Mouse (Mus musculus) heart, postnatal 14 days (tissue): ENCODE data around the gene Cdhr5. TPM values are rescaled to one million over a fixed set of nuclear protein-coding genes. Genes with fewer than 3 reads are reported as not detected.
A peak's percentile ranks its signal among the peaks of the same experiment; 100 is the strongest.
"Not testable (repeated sequence)": the region's sequence is repeated elsewhere in the genome, so short reads cannot be mapped to it uniquely, and the experiment has no call there.

ENCODE experiments used
- DNase-seq, 2 experiments: peaks; one replicate each; pipeline ENCODE4 v3.0.0; 2021 to 2022
- intact Hi-C: fragments of 180-260 bp; cut with DNase I; formaldehyde crosslinking; loops from one replicate; pipeline ENCODE4 v1.15.1; 2025
- total RNA-seq, 2 experiments: library from RNA; stranded (reverse); gene quantifications; 2 replicates each; pipeline ENCODE4 v1.2.3; 2021

Gene Cdhr5
- total RNA-seq, 2 experiments from 2014 or later, result not detected

GRCm38 (mm10) chr7:141277701-141278678, 1.4 kb upstream of the Cdhr5 start:
- DNase-seq, result no peak
- intact Hi-C loops, result no loop called here

GRCm38 (mm10) chr7:141275356-141275755, 1.2 kb downstream of the Cdhr5 start:
- DNase-seq, result no peak
- intact Hi-C loops, result no loop called here

- DNase-seq, result no peak
- intact Hi-C loops, result no loop called here
Observed at GRCm38 (mm10) chr7:141270631-141271030, 6.0 kb downstream of the Cdhr5 start.

GRCm38 (mm10) chr7:141269273-141269545, 7.4 kb downstream of the Cdhr5 start:
- no peak for DNase-seq
- intact Hi-C loops, result no loop called here

GRCm38 (mm10) chr7:141268466-141269272, 7.9 kb downstream of the Cdhr5 start:
- peak in 1 of 2 experiments; percentile 28 for DNase-seq
- intact Hi-C loops, result no loop called here

- intact Hi-C loops, result loop anchor here (2.0 kb wide), 1 partner anchor 97 kb away; no protein-coding TSS in a partner anchor
- peak; percentile 56 to 68 for DNase-seq
Observed at GRCm38 (mm10) chr7:141265739-141266561, 10.6 kb downstream of the Cdhr5 start, which contains the start of gene Irf7. Gene Irf7 (minus strand): TSS chr7:141266481.

- no peak for DNase-seq
- intact Hi-C loops, result loop anchor here (2.0 kb wide), 1 partner anchor 97 kb away; no protein-coding TSS in a partner anchor
Observed at GRCm38 (mm10) chr7:141265411-141265738, 11.2 kb downstream of the Cdhr5 start.

GRCm38 (mm10) chr7:141264761-141265410, 11.7 kb downstream of the Cdhr5 start:
- DNase-seq, result peak; percentile 29 to 38
- intact Hi-C loops, result loop anchor here (2.0 kb wide), 1 partner anchor 98 kb away; no protein-coding TSS in a partner anchor

- no peak for DNase-seq
- intact Hi-C loops, result loop anchor here (2.0 kb wide), 1 partner anchor 99 kb away; no protein-coding TSS in a partner anchor
Observed at GRCm38 (mm10) chr7:141264041-141264700, 12.4 kb downstream of the Cdhr5 start.

GRCm38 (mm10) chr7:141263640-141264039, 12.9 kb downstream of the Cdhr5 start:
- no peak for DNase-seq
- intact Hi-C loops, result loop anchor here (2.0 kb wide), 1 partner anchor 99 kb away; no protein-coding TSS in a partner anchor

GRCm38 (mm10) chr7:141261480-141261879, 15.1 kb downstream of the Cdhr5 start:
- intact Hi-C loops, result no loop called here

GRCm38 (mm10) chr7:141256159-141256558, 20.4 kb downstream of the Cdhr5 start:
- no peak for DNase-seq
- intact Hi-C loops, result no loop called here

More at GRCm38 (mm10) chr7:141261480-141261879, 15.1 kb downstream of the Cdhr5 start:
- DNase-seq, result no peak

GRCm38 (mm10) chr7:141250486-141250885, 26.1 kb downstream of the Cdhr5 start:
- DNase-seq, intact Hi-C loops: not testable (repeated sequence)

GRCm38 (mm10) chr7:141231551-141231950, 45.0 kb downstream of the Cdhr5 start:
- intact Hi-C loops, result loop anchor here (10.0 kb wide), 1 partner anchor 293 kb away; no protein-coding TSS in a partner anchor
- no peak for DNase-seq

- intact Hi-C loops, result loop anchor here (10.0 kb wide), 1 partner anchor 294 kb away; no protein-coding TSS in a partner anchor
Observed at GRCm38 (mm10) chr7:141231111-141231510, 45.5 kb downstream of the Cdhr5 start.

GRCm38 (mm10) chr7:141230570-141230969, 46.0 kb downstream of the Cdhr5 start:
- no peak for DNase-seq
- intact Hi-C loops, result loop anchor here (10.0 kb wide), 1 partner anchor 294 kb away; no protein-coding TSS in a partner anchor

More at GRCm38 (mm10) chr7:141231111-141231510, 45.5 kb downstream of the Cdhr5 start:
- DNase-seq, result no peak

- intact Hi-C loops, result loop anchor here (5.0 to 10.0 kb wide), 3 partner anchors 65 to 295 kb away; no protein-coding TSS in a partner anchor
- no peak for DNase-seq
Observed at GRCm38 (mm10) chr7:141229702-141230101, 46.9 kb downstream of the Cdhr5 start.

GRCm38 (mm10) chr7:141228279-141229067, 48.1 kb downstream of the Cdhr5 start, which contains the start of gene Phrf1:
Gene Phrf1 (plus strand): TSS chr7:141228784.
- intact Hi-C loops, result loop anchor here (5.0 to 10.0 kb wide), 2 partner anchors 64 to 134 kb away; no protein-coding TSS in a partner anchor
- peak; percentile 95 to 97 for DNase-seq
